Comparison of ENCODE assay signal across 11 mouse cellular contexts in the genomic region with DNA sequence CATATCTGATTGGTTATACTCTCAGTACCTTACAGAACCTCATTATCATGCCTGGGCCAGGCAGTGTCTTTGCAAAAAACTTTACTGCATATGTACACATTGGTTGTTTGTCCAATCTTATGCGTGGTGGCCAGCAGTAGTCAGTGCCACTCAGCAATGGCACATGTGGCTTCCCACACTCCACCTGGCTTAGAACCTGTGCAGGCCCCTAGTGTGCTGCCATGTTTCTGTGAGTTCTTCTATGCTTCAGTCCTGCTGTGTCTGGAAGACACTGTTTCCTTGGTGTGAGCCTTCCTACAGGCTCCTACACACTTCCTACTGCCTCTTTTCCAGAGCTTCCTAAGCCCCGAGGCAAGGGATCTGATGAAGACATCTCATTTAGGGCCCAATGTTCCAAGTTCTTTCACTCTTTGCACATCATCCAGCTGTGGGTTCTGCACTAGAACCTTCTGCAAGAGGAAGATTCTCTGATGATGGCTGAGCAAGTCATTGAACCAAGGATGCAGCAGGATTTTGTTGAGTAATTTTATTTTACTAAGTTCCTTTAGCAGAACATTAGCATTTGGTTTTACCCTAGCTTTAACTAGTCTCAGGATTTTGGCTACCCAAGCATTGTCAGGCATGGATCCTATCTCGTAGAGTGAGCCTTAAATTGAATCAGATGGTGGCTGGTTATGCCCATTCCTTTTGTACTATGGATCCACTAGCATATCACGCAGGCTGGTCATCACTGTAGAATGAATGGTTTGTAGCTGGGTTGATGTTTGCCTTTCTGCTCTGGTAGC. TPM values are rescaled to one million over a fixed set of nuclear protein-coding genes. Genes with fewer than 3 reads are reported as not detected.
DNase-seq lines count a peak whose midpoint lies in the region; ATAC-seq lines count a peak whose summit lies in the region.
"Not testable (repeated sequence)": the region's sequence is repeated elsewhere in the genome, so short reads cannot be mapped to it uniquely, and the experiment has no call there.
"Had no signal": no experiment of that assay in that cellular context is flagged by ENCODE, and none has a peak within 500 bp of the region (broad histone marks: within the 10 kb centered on the region; RNA-seq: fewer than 3 reads in every experiment).

No protein-coding gene starts in this region.

- not testable (repeated sequence) for H3K9me3 ChIP-seq in embryonic facial prominence, embryonic 11.5 days (replicated peaks; ENCODE audit: control insufficient read depth, low read length); limb, embryonic 11.5 days (ENCODE audit: control insufficient read depth, low read length); liver, embryonic 15.5 days (replicated peaks); neural tube, embryonic 14.5 days (ENCODE audit: control insufficient read depth, low read length)
- peaks cover 37% of the 10 kb centered on the region for H3K9me3 ChIP-seq in forebrain, embryonic 15.5 days
- H3K9me3 ChIP-seq in heart, embryonic 16.5 days (replicated peaks; ENCODE audit: control insufficient read depth, low read length), result peaks cover 12% of the 10 kb centered on the region
- peaks cover 30% of the 10 kb centered on the region for H3K9me3 ChIP-seq in midbrain, embryonic 12.5 days

- not testable (repeated sequence) for DNase-seq in embryonic facial prominence, embryonic 11.5 days (ENCODE audit: low spot score); limb, embryonic 11.5 days (ENCODE audit: low spot score)

- not testable (repeated sequence) for H3K4me2 ChIP-seq in embryonic facial prominence, embryonic 11.5 days (ENCODE audit: low read depth, low read length); forebrain, embryonic 15.5 days (replicated peaks); heart, embryonic 16.5 days (ENCODE audit: low read depth, low read length); limb, embryonic 11.5 days (ENCODE audit: low read depth, severe bottlenecking); liver, embryonic 15.5 days; midbrain, embryonic 12.5 days (replicated peaks); neural tube, embryonic 14.5 days (ENCODE audit: low read depth, low read length)

- not testable (repeated sequence) for H3K27ac ChIP-seq in embryonic facial prominence, embryonic 11.5 days (replicated peaks; ENCODE audit: low read depth, low read length); forebrain, embryonic 15.5 days (replicated peaks); heart, embryonic 16.5 days (ENCODE audit: low read length); limb, embryonic 11.5 days (replicated peaks; ENCODE audit: low read depth, low read length); liver, embryonic 15.5 days (replicated peaks); midbrain, embryonic 12.5 days (replicated peaks); neural tube, embryonic 14.5 days (ENCODE audit: low read depth, low read length)

- H3K36me3 ChIP-seq in embryonic facial prominence, embryonic 11.5 days (replicated peaks; ENCODE audit: control insufficient read depth, insufficient read depth, low read depth, low read length); forebrain, embryonic 15.5 days; heart, embryonic 16.5 days (ENCODE audit: control insufficient read depth, insufficient read depth); limb, embryonic 11.5 days (ENCODE audit: control insufficient read depth, insufficient read depth, low read length); liver, embryonic 15.5 days (replicated peaks); midbrain, embryonic 12.5 days; neural tube, embryonic 14.5 days (ENCODE audit: control insufficient read depth, insufficient read depth, low read length): not testable (repeated sequence)

- not testable (repeated sequence) for H3K9ac ChIP-seq in embryonic facial prominence, embryonic 11.5 days (replicated peaks; ENCODE audit: low read length); forebrain, embryonic 15.5 days (replicated peaks); heart, embryonic 16.5 days (ENCODE audit: low read length); limb, embryonic 11.5 days (ENCODE audit: low read length); liver, embryonic 15.5 days; midbrain, embryonic 12.5 days (replicated peaks); neural tube, embryonic 14.5 days (replicated peaks; ENCODE audit: low read depth, low read length)

- H3K4me3 ChIP-seq in embryonic facial prominence, embryonic 11.5 days (ENCODE audit: low read depth, low read length); forebrain, embryonic 15.5 days; heart, embryonic 16.5 days (ENCODE audit: low read length); limb, embryonic 11.5 days (ENCODE audit: low read depth, low read length); liver, embryonic 15.5 days (replicated peaks); midbrain, embryonic 12.5 days; neural tube, embryonic 14.5 days (ENCODE audit: low read depth, low read length): not testable (repeated sequence)

- ATAC-seq in embryonic facial prominence, embryonic 11.5 days (replicated peaks; ENCODE audit: insufficient number of reproducible peaks, low FRiP score, low TSS enrichment, low read depth), result peak; percentile 88
- peak; percentile 83 for ATAC-seq in forebrain, embryonic 15.5 days (replicated peaks)
- ATAC-seq in heart, embryonic 16.5 days (replicated peaks; ENCODE audit: extremely low read depth, insufficient read depth, low FRiP score), result peak; percentile 81
- peak; percentile 38 for ATAC-seq in inflammation-experienced regulatory T-cells, adult 6 months
- peak; percentile 79 for ATAC-seq in limb, embryonic 11.5 days (ENCODE audit: insufficient number of reproducible peaks, low FRiP score, low TSS enrichment, low read depth)
- peak; percentile 49 for ATAC-seq in liver, embryonic 15.5 days (ENCODE audit: insufficient read depth)
- peak; percentile 81 for ATAC-seq in midbrain, embryonic 12.5 days (ENCODE audit: low FRiP score, low read depth)
- peak; percentile 86 for ATAC-seq in neural tube, embryonic 14.5 days (ENCODE audit: low read depth)

- 56% methylated on average over 4 of the region's 4 CpGs for WGBS in embryonic facial prominence, embryonic 11.5 days
- 65% methylated on average over 4 of the region's 4 CpGs for WGBS in forebrain, embryonic 15.5 days
- WGBS in heart, embryonic 16.5 days, result 47% methylated on average over 4 of the region's 4 CpGs
- 65% methylated on average over 4 of the region's 4 CpGs for WGBS in limb, embryonic 11.5 days
- WGBS in liver, embryonic 15.5 days (ENCODE audit: insufficient replicate concordance), result 48% methylated on average over 4 of the region's 4 CpGs
- WGBS in midbrain, embryonic 12.5 days, result 65% methylated on average over 4 of the region's 4 CpGs
- WGBS in neural tube, embryonic 14.5 days, result 59% methylated on average over 4 of the region's 4 CpGs

- not testable (repeated sequence) for H3K4me1 ChIP-seq in embryonic facial prominence, embryonic 11.5 days (ENCODE audit: control insufficient read depth, insufficient read depth, low read length); forebrain, embryonic 15.5 days; heart, embryonic 16.5 days (ENCODE audit: control insufficient read depth, insufficient read depth, low read length); limb, embryonic 11.5 days (ENCODE audit: control insufficient read depth, insufficient read depth, low read length); liver, embryonic 15.5 days (replicated peaks); midbrain, embryonic 12.5 days; neural tube, embryonic 14.5 days (ENCODE audit: control insufficient read depth, insufficient read depth, low read length)

- not testable (repeated sequence) for H3K27me3 ChIP-seq in embryonic facial prominence, embryonic 11.5 days (ENCODE audit: control insufficient read depth, insufficient read depth, low read length); forebrain, embryonic 15.5 days; heart, embryonic 16.5 days (ENCODE audit: control insufficient read depth, insufficient read depth, low read length); limb, embryonic 11.5 days (ENCODE audit: control insufficient read depth, insufficient read depth, low read length); liver, embryonic 15.5 days; midbrain, embryonic 12.5 days; neural tube, embryonic 14.5 days (ENCODE audit: control insufficient read depth, insufficient read depth, low read length)

RNA-seq across cellular contexts. Expression of a gene that starts 25.0 kb away (rescaled TPM):
- polyA plus RNA-seq in embryonic facial prominence, embryonic 11.5 days (2014; fragmentation: Nextera tagmentation; extraction: Ambion mirVana), result not detected in 2 replicates
- not detected in 2 replicates for polyA plus RNA-seq in forebrain, embryonic 15.5 days (2015; fragmentation: Nextera tagmentation; extraction: Ambion mirVana)
- polyA plus RNA-seq in heart, embryonic 16.5 days (2015; fragmentation: Nextera tagmentation; extraction: Ambion mirVana), result not detected in 2 replicates
- polyA plus RNA-seq in inflammation-experienced regulatory T-cells, adult 6 months (2017; shearing (Covaris generic)), result not detected
- not detected in 2 replicates for polyA plus RNA-seq in limb, embryonic 11.5 days (2014; fragmentation: Nextera tagmentation; extraction: Ambion mirVana)
- polyA plus RNA-seq in liver, embryonic 15.5 days (2015; fragmentation: Nextera tagmentation; extraction: Ambion mirVana), result not detected in 2 replicates
- not detected in 2 replicates for polyA plus RNA-seq in midbrain, embryonic 12.5 days (2016; fragmentation: Nextera tagmentation; extraction: Ambion mirVana)
- not detected in 2 replicates for polyA plus RNA-seq in neural tube, embryonic 14.5 days (2014; fragmentation: Nextera tagmentation; extraction: Ambion mirVana)
- polyA plus RNA-seq: activated CD4-positive, CD25-positive, alpha-beta regulatory T cell, adult 4 months; erythroblast, embryonic 14.5 days; thymus, adult 2 months had no signal

RNA-seq across cellular contexts. Expression of a gene that starts 32.2 kb away (rescaled TPM):
- polyA plus RNA-seq in embryonic facial prominence, embryonic 11.5 days (2014; fragmentation: Nextera tagmentation; extraction: Ambion mirVana), result not detected in 2 replicates
- not detected in 2 replicates for polyA plus RNA-seq in forebrain, embryonic 15.5 days (2015; fragmentation: Nextera tagmentation; extraction: Ambion mirVana)
- not detected in 2 replicates for polyA plus RNA-seq in heart, embryonic 16.5 days (2015; fragmentation: Nextera tagmentation; extraction: Ambion mirVana)
- not detected for polyA plus RNA-seq in inflammation-experienced regulatory T-cells, adult 6 months (2017; shearing (Covaris generic))
- polyA plus RNA-seq in limb, embryonic 11.5 days (2014; fragmentation: Nextera tagmentation; extraction: Ambion mirVana), result not detected in 2 replicates
- not detected in 2 replicates for polyA plus RNA-seq in liver, embryonic 15.5 days (2015; fragmentation: Nextera tagmentation; extraction: Ambion mirVana)
- not detected in 2 replicates for polyA plus RNA-seq in midbrain, embryonic 12.5 days (2016; fragmentation: Nextera tagmentation; extraction: Ambion mirVana)
- not detected in 2 replicates for polyA plus RNA-seq in neural tube, embryonic 14.5 days (2014; fragmentation: Nextera tagmentation; extraction: Ambion mirVana)
- polyA plus RNA-seq: activated CD4-positive, CD25-positive, alpha-beta regulatory T cell, adult 4 months; erythroblast, embryonic 14.5 days; thymus, adult 2 months had no signal

Comparison
In these comparisons a context has a peak if more than half of its experiments do, and no peak if none do; other contexts are left out.
1. ATAC-seq: peak in every context shown above with its lines; median percentile 88 in embryonic facial prominence, embryonic 11.5 days; 86 in neural tube, embryonic 14.5 days; 83 in forebrain, embryonic 15.5 days; 81 in heart, embryonic 16.5 days; 81 in midbrain, embryonic 12.5 days; 79 in limb, embryonic 11.5 days; 49 in liver, embryonic 15.5 days; 38 in inflammation-experienced regulatory T-cells, adult 6 months.